Mouse (Mus musculus): ENCODE results near the gene Qrfp. TPM values are rescaled to one million over a fixed set of nuclear protein-coding genes. Genes with fewer than 3 reads are reported as not detected.
A peak's percentile ranks its signal among the peaks of the same experiment; 100 is the strongest.

Gene Qrfp
- polyA plus RNA-seq, 1 experiment from 2014 or later, result 0.18 TPM

DNA sequence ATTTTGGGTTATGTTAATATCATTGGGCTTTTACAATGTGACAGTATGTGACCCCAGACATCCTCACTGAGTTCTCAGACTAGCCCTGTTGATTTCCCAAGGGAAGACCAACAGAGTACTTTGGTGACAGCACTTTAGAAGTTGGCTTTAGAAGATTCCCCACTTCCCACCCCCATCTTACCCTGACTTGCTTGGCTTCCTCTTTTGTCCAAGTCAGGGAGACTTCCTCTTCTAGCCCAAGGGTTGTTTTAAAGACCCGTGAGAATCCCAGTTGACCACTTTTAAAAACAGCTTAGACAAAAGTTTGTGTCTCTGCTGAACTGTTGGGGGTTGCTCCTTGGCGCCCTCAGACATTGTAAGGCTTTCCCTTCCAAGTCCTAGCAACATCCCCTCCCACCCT is 47.1 kb downstream of the Qrfp start:
- 25% methylated on average over 2 of the region's 2 CpGs for WGBS
- Histone ChIP-seq H3K36me3 (no peaks in the 10 kb centered on the region), H3K4me3 (no peak overlapping the region), H3K27me3 (no peaks in the 10 kb centered on the region), H3K9ac (no peak overlapping the region), H3K9me3 (no peaks in the 10 kb centered on the region), H3K4me2 (replicated peaks) (peak overlapping the region; percentile 79), H3K27ac (0 out of 2 replicates have a peak overlapping the region, but pooled peaks have one; percentile 47), H3K4me1 (peaks cover 58% of the 10 kb centered on the region)
- ATAC-seq (ENCODE audit: insufficient number of reproducible peaks, insufficient read depth, low FRiP score, low TSS enrichment), result no peak

GRCm38 (mm10) chr2:31762853-31763252 is 47.5 kb downstream of the Qrfp start:
- H3K9me3 ChIP-seq, result no peaks in the 10 kb centered on the region
- peak overlapping the region; percentile 79 for H3K4me2 ChIP-seq (replicated peaks)
- no peaks in the 10 kb centered on the region for H3K27me3 ChIP-seq
- WGBS, result 18% methylated on average over 2 of the region's 2 CpGs
- no peak for ATAC-seq (ENCODE audit: insufficient number of reproducible peaks, insufficient read depth, low FRiP score, low TSS enrichment)
- peak overlapping the region; percentile 47; the same call in 1 of the 2 replicates for H3K27ac ChIP-seq
- H3K9ac ChIP-seq, result no peak overlapping the region
- peaks cover 54% of the 10 kb centered on the region for H3K4me1 ChIP-seq
- H3K4me3 ChIP-seq, result peak overlapping the region; percentile 9; the same call in 1 of the 2 replicates
- no peaks in the 10 kb centered on the region for H3K36me3 ChIP-seq

DNA sequence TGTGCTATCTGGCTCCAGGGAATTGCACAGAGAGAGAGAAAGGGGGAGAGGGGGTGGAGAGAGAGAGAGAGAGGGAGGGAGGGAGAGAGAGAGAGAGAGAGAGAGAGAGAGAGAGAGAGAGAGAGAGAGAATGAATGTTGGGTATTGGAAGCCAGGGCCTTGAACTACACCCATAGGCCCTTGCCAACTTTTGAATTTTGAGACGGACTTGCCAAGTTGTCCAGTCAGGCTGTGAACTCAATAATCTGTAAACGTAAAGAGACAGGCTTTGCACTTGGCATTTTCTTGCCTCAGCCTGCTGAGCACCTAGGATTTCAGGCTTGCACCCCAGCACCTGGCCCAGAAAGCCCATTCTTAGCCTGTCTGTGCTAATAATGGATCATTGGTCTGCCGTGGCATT is 48.2 kb downstream of the Qrfp start:
- Histone ChIP-seq H3K27ac (peak overlapping the region; percentile 95; the same call in 1 of the 2 replicates), H3K27me3 (no peaks in the 10 kb centered on the region), H3K36me3 (no peaks in the 10 kb centered on the region), H3K4me1 (peaks cover 51% of the 10 kb centered on the region), H3K4me3 (peak overlapping the region; percentile 73), H3K9me3 (no peaks in the 10 kb centered on the region), H3K9ac (peak overlapping the region; percentile 90), H3K4me2 (replicated peaks) (peak overlapping the region; percentile 79)
- 41% methylated on average over 3 of the region's 3 CpGs for WGBS
- no peak for ATAC-seq (ENCODE audit: insufficient number of reproducible peaks, insufficient read depth, low FRiP score, low TSS enrichment)

- 4% methylated on average over 4 of the region's 4 CpGs for WGBS
Measured at GRCm38 (mm10) chr2:31761585-31761984, 48.8 kb downstream of the Qrfp start.

GRCm38 (mm10) chr2:31761115-31761531 is 49.3 kb downstream of the Qrfp start:
- Histone ChIP-seq H3K4me3 (peak overlapping the region; percentile 73), H3K9ac (peak overlapping the region; percentile 90), H3K9me3 (no peaks in the 10 kb centered on the region), H3K27ac (peak overlapping the region; percentile 95), H3K36me3 (no peaks in the 10 kb centered on the region), H3K4me2 (replicated peaks) (peak overlapping the region; percentile 79), H3K4me1 (peaks cover 48% of the 10 kb centered on the region), H3K27me3 (no peaks in the 10 kb centered on the region)
- WGBS, result 3% methylated on average over 7 of the region's 7 CpGs
- ATAC-seq (ENCODE audit: insufficient number of reproducible peaks, insufficient read depth, low FRiP score, low TSS enrichment), result no peak

More at GRCm38 (mm10) chr2:31761585-31761984, 48.8 kb downstream of the Qrfp start:
- H3K36me3 ChIP-seq, result no peaks in the 10 kb centered on the region
- H3K9ac ChIP-seq, result peak overlapping the region; percentile 90
- peak overlapping the region; percentile 95 for H3K27ac ChIP-seq
- peaks cover 51% of the 10 kb centered on the region for H3K4me1 ChIP-seq
- peak overlapping the region; percentile 79 for H3K4me2 ChIP-seq (replicated peaks)
- no peaks in the 10 kb centered on the region for H3K9me3 ChIP-seq
- ATAC-seq (ENCODE audit: insufficient number of reproducible peaks, insufficient read depth, low FRiP score, low TSS enrichment), result no peak
- no peaks in the 10 kb centered on the region for H3K27me3 ChIP-seq
- H3K4me3 ChIP-seq, result peak overlapping the region; percentile 73

GRCm38 (mm10) chr2:31760486-31760885 is 49.9 kb downstream of the Qrfp start:
- H3K9ac ChIP-seq, result peak overlapping the region; percentile 90
- WGBS, result 0% methylated on average over 1 of the region's 1 CpGs
- no peaks in the 10 kb centered on the region for H3K9me3 ChIP-seq
- H3K27ac ChIP-seq, result peak overlapping the region; percentile 95
- peak overlapping the region; percentile 73 for H3K4me3 ChIP-seq
- no peaks in the 10 kb centered on the region for H3K27me3 ChIP-seq
- no peak for ATAC-seq (ENCODE audit: insufficient number of reproducible peaks, insufficient read depth, low FRiP score, low TSS enrichment)
- peak overlapping the region; percentile 79 for H3K4me2 ChIP-seq (replicated peaks)
- no peaks in the 10 kb centered on the region for H3K36me3 ChIP-seq
- H3K4me1 ChIP-seq, result peaks cover 43% of the 10 kb centered on the region

DNA sequence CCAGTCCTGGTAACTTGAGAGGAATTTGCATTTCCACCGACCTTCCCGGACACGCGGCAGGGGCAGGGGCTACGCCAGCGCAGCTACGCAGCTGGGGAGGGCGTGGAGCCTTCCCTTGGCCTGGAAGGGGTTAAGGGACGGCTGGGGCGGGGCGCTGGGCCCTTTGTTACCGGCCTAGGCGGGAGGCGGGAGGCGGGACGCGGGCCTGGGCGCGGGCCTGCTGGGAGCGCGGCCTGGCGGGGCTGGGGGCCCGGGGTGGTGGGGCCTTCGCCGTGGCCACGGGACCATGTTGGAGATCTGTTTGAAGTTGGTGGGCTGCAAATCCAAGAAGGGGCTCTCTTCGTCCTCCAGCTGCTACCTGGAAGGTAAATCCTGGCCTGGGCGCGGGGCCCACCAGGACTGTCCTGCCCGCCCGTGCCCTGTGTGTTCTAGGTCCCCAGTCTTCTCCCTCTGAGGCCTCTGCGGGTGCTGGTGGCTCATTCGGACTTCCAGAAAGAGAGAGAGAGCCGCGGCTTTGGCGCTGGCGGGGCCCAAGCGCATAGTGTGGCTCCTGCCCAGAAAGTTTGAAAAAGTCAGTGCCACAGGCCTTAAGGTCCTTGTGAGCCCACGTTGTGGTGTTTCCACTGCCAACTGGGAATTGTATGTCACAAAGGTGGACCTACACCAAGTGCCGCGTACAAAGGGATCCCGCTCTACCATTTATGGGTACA is 50.5 kb downstream of the Qrfp start:
- H3K9ac ChIP-seq, result peak overlapping the region; percentile 90
- H3K4me2 ChIP-seq (replicated peaks), result peak overlapping the region; percentile 79
- peaks cover 38% of the 10 kb centered on the region for H3K4me1 ChIP-seq
- 1% methylated on average over 36 of the region's 42 CpGs for WGBS
- H3K4me3 ChIP-seq, result peak overlapping the region; percentile 73
- H3K9me3 ChIP-seq, result no peaks in the 10 kb centered on the region
- no peaks in the 10 kb centered on the region for H3K27me3 ChIP-seq
- peak overlapping the region; percentile 95 for H3K27ac ChIP-seq
- H3K36me3 ChIP-seq, result no peaks in the 10 kb centered on the region
- ATAC-seq (ENCODE audit: insufficient number of reproducible peaks, insufficient read depth, low FRiP score, low TSS enrichment), result peak; percentile 96

DNA sequence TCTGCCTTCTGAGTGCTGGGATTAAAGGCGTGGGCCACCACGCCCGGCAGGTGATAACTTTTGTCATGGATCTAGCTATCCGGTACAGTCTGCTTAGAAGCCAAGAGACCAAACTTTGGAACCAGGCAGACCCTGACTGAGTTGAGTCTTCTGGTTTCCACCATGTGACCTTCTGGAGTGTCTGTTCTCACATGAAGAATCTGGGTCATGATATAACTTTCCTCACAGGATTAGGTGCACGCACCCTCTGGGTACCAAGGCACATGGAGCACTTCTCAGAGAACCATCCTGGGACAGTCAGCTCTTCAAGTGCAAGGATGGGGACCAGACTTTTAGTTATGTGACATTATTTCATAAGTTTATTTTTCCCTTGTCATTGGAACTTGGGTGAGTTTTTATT is 51.4 kb downstream of the Qrfp start:
- ATAC-seq (ENCODE audit: insufficient number of reproducible peaks, insufficient read depth, low FRiP score, low TSS enrichment), result no peak

DNA sequence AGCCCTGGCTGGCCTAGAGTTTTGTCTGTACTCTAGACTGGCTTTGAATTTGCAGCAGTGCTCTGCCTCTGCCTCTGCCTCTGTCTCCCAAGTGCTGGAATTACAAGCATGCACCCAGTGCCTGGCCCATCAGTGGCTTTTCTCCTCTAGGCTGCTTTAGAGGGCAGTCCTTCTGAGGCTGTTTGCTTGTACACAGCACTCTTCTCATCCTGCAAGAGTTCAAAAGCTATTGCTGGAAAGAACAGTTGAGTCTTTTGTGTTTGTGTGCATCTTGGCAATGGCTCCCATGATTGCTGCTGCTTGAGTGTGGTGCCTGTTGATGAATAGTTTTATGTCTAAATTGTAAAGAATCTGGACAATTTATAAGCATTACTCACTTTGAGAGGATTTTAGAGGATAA is 52.9 kb downstream of the Qrfp start:
- Histone ChIP-seq H3K9ac (no peak overlapping the region), H3K27ac (peak overlapping the region; percentile 59; the same call in 1 of the 2 replicates), H3K27me3 (no peaks in the 10 kb centered on the region), H3K4me1 (peaks cover 28% of the 10 kb centered on the region), H3K9me3 (no peaks in the 10 kb centered on the region), H3K4me3 (no peak overlapping the region), H3K4me2 (replicated peaks) (no peak overlapping the region), H3K36me3 (no peaks in the 10 kb centered on the region)
- no peak for ATAC-seq (ENCODE audit: insufficient number of reproducible peaks, insufficient read depth, low FRiP score, low TSS enrichment)

More for the DNA sequence above, 51.4 kb downstream of the Qrfp start:
- 0 out of 2 replicates have a peak overlapping the region, but pooled peaks have one; percentile 90 for H3K9ac ChIP-seq
- H3K4me2 ChIP-seq (replicated peaks), result peak overlapping the region; percentile 79
- H3K27me3 ChIP-seq, result no peaks in the 10 kb centered on the region
- H3K36me3 ChIP-seq, result no peaks in the 10 kb centered on the region
- peaks cover 38% of the 10 kb centered on the region for H3K4me1 ChIP-seq
- H3K27ac ChIP-seq, result peak overlapping the region; percentile 95
- WGBS, result 89% methylated on average over 5 of the region's 5 CpGs
- no peaks in the 10 kb centered on the region for H3K9me3 ChIP-seq
- H3K4me3 ChIP-seq, result peak overlapping the region; percentile 73

Other genes starting within 250 kb of the Qrfp start
- gene Fubp3, start 237.9 kb downstream of the Qrfp start, polyA plus RNA-seq (2016; fragmentation: Nextera tagmentation; extraction: Ambion mirVana), result 91.7 and 95.9 TPM in 2 replicates
- gene Prdm12, start 170.5 kb downstream of the Qrfp start, polyA plus RNA-seq (2016; fragmentation: Nextera tagmentation; extraction: Ambion mirVana), result 9.4 and 14.9 TPM in 2 replicates
- 79.6 and 79.7 TPM in 2 replicates for gene Exosc2, start 139.9 kb downstream of the Qrfp start, polyA plus RNA-seq (2016; fragmentation: Nextera tagmentation; extraction: Ambion mirVana)
- 64.8 and 67.5 TPM in 2 replicates for gene Abl1, start 122.2 kb downstream of the Qrfp start, polyA plus RNA-seq (2016; fragmentation: Nextera tagmentation; extraction: Ambion mirVana)
- 0.52 and 0.78 TPM in 2 replicates for gene Fibcd1, start 35.4 kb upstream of the Qrfp start, polyA plus RNA-seq (2016; fragmentation: Nextera tagmentation; extraction: Ambion mirVana)
- 1.8 and 2.5 TPM in 2 replicates for gene Lamc3, start 76.7 kb upstream of the Qrfp start, polyA plus RNA-seq (2016; fragmentation: Nextera tagmentation; extraction: Ambion mirVana)
- 56.5 and 61.0 TPM in 2 replicates for gene Aif1l, start 139.6 kb upstream of the Qrfp start, polyA plus RNA-seq (2016; fragmentation: Nextera tagmentation; extraction: Ambion mirVana)
- gene Nup214, start 163.9 kb upstream of the Qrfp start, polyA plus RNA-seq (2016; fragmentation: Nextera tagmentation; extraction: Ambion mirVana), result 81.1 and 82.9 TPM in 2 replicates